Mouse (Mus musculus) mature B cell (primary cell): Measurements from ENCODE around the gene Smg6.
"Not testable (repeated sequence)": the region's sequence is repeated elsewhere in the genome, so short reads cannot be mapped to it uniquely, and the experiment has no call there.

ENCODE experiments used
- in situ Hi-C: fragments of 300-500 bp; cut with MboI; formaldehyde crosslinking; loops from 2 replicates; pipeline ENCODE4 v1.14.3; 2019

Gene Smg6

GRCm38 (mm10) chr11:75167643-75168589, 242.3 kb downstream of the Smg6 start:
- in situ Hi-C loops = no loop called here

- in situ Hi-C loops = no loop called here
Measured at GRCm38 (mm10) chr11:75168590-75169361, 243.2 kb downstream of the Smg6 start.

- in situ Hi-C loops = no loop called here
Measured at GRCm38 (mm10) chr11:75169405-75170080, 243.9 kb downstream of the Smg6 start, which contains the start of gene Hic1. Hic1 (minus strand) TSS chr11:75169519.

- in situ Hi-C loops = no loop called here
Measured at GRCm38 (mm10) chr11:75170136-75170751, 244.6 kb downstream of the Smg6 start.

GRCm38 (mm10) chr11:75171186-75171865, 245.7 kb downstream of the Smg6 start:
- in situ Hi-C loops = no loop called here

GRCm38 (mm10) chr11:75172151-75173094, 246.8 kb downstream of the Smg6 start:
- in situ Hi-C loops = no loop called here

GRCm38 (mm10) chr11:75173095-75173798, 247.6 kb downstream of the Smg6 start:
- in situ Hi-C loops = no loop called here

GRCm38 (mm10) chr11:75173799-75174165, 248.2 kb downstream of the Smg6 start:
- in situ Hi-C loops = no loop called here

GRCm38 (mm10) chr11:75174574-75174973, 249.0 kb downstream of the Smg6 start:
- in situ Hi-C loops = not testable (repeated sequence)

- in situ Hi-C loops = no loop called here
Measured at GRCm38 (mm10) chr11:75178011-75178410, 252.4 kb downstream of the Smg6 start.

GRCm38 (mm10) chr11:75178672-75179208, 253.1 kb downstream of the Smg6 start, which contains the start of gene Ovca2:
Ovca2 (minus strand) TSS chr11:75178835.
- in situ Hi-C loops = no loop called here

GRCm38 (mm10) chr11:75183917-75184570, 258.4 kb downstream of the Smg6 start:
- in situ Hi-C loops = no loop called here

- in situ Hi-C loops = no loop called here
Measured at GRCm38 (mm10) chr11:75184573-75184972, 258.9 kb downstream of the Smg6 start.

- in situ Hi-C loops = no loop called here
Measured at GRCm38 (mm10) chr11:75184986-75185385, 259.4 kb downstream of the Smg6 start.

GRCm38 (mm10) chr11:75189713-75190370, 264.2 kb downstream of the Smg6 start:
- in situ Hi-C loops = loop anchor here (5.0 kb wide), 1 partner anchor 97 kb away; no protein-coding TSS in a partner anchor

GRCm38 (mm10) chr11:75190371-75190724, 264.7 kb downstream of the Smg6 start:
- in situ Hi-C loops = loop anchor here (5.0 kb wide), 1 partner anchor 97 kb away; no protein-coding TSS in a partner anchor

- in situ Hi-C loops = loop anchor here (5.0 kb wide), 1 partner anchor 96 kb away; no protein-coding TSS in a partner anchor
Measured at GRCm38 (mm10) chr11:75190905-75191441, 265.4 kb downstream of the Smg6 start, which contains the start of gene Dph1. Dph1 (minus strand) TSS chr11:75191241.
